Mouse (Mus musculus): Measurements from ENCODE around the gene Nrn1l. TPM values are rescaled to one million over a fixed set of nuclear protein-coding genes. Genes with fewer than 3 reads are reported as not detected.

Nrn1l gene
- polyA plus RNA-seq, 1 experiment = 0.27 TPM

DNA sequence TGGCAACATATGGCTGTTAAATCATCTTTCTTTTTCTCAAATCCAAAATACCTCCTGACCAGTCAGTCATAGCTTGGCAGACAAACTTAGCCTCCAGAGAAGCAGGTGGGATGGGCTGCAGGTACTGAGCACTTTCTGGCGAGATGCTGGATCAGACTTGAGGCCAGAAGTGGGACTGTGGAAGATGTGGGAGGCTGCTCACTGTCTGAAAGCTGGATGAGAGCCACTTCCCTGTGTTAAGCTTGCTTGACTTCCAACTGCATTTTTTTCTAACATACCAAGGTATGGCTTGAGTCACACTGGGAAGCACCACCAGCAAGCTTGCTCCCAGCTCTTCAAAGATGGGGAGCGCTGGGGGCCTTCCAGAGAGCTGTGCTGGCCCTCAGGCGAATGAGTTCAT is 31.8 kb downstream of the Nrn1l start:
- TF ChIP-seq TAL1 (IDR thresholded peaks at IDR 0.05; ENCODE audit: low read length) (no peak), GATA1 (IDR thresholded peaks at IDR 0.05; ENCODE audit: low read length) (no peak)
- no peak overlapping the region for H3K4me3 ChIP-seq (replicated peaks)
- no peaks in the 10 kb centered on the region for H3K9me3 ChIP-seq (ENCODE audit: control insufficient read depth, low read length)
- H3K27me3 ChIP-seq (ENCODE audit: control insufficient read depth) = no peaks in the 10 kb centered on the region
- peaks cover 29% of the 10 kb centered on the region for H3K36me3 ChIP-seq (ENCODE audit: control insufficient read depth)
- peaks cover 14% of the 10 kb centered on the region for H3K4me1 ChIP-seq (ENCODE audit: control insufficient read depth)

DNA sequence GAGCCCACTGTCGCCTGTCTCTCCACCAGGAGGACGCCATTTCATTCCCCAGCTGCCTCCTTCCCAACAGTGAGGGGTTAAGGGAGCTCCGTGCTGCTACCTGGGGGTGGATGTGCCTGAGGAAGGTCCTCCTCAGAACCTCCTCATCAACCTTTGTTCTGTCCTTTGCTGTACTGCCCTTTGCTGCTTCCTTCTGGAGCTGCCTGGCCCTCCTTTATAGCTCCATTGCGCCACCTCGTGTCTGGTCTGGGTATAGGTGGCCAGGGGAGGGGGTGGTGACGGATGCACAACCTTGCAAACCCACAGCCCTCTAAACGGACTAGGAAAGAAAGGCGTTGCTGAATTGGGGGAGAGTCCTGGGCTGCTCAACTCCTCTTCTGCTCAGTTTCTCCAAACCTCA is 37.2 kb downstream of the Nrn1l start:
- Histone ChIP-seq H3K36me3 (ENCODE audit: control insufficient read depth) (peaks cover 45% of the 10 kb centered on the region), H3K9me3 (ENCODE audit: control insufficient read depth, low read length) (no peaks in the 10 kb centered on the region), H3K4me3 (replicated peaks) (no peak overlapping the region), H3K4me1 (ENCODE audit: control insufficient read depth) (peaks cover 43% of the 10 kb centered on the region), H3K27me3 (ENCODE audit: control insufficient read depth) (no peaks in the 10 kb centered on the region)
- no peak for TF ChIP-seq GATA1 (IDR thresholded peaks at IDR 0.05; ENCODE audit: low read length)
- no peak for TF ChIP-seq TAL1 (IDR thresholded peaks at IDR 0.05; ENCODE audit: low read length)

DNA sequence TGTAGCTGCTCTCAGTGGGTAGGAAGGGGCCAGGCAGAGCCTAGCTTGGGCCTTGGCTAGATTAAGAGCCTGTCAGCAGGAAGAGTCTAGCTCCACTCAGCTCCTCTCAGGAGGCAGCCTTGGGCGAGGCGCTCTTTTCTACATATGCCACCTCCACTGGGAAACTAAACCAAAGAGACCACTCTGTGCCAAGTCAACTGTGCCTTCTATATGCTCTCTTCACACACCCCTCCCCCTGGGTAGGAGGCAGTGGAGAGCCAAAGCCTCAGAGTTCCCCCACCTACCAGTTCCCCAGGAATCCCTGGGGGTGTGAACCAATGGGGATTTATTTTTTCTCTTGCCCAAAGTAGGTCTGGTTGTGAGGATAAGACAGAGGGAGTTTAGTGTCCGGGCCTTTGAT is 37.9 kb downstream of the Nrn1l start:
- no peaks in the 10 kb centered on the region for H3K9me3 ChIP-seq (ENCODE audit: control insufficient read depth, low read length)
- H3K4me3 ChIP-seq (replicated peaks) = no peak overlapping the region
- TF ChIP-seq GATA1 (IDR thresholded peaks at IDR 0.05; ENCODE audit: low read length) (no peak), TAL1 (IDR thresholded peaks at IDR 0.05; ENCODE audit: low read length) (no peak)
- peaks cover 48% of the 10 kb centered on the region for H3K36me3 ChIP-seq (ENCODE audit: control insufficient read depth)
- no peaks in the 10 kb centered on the region for H3K27me3 ChIP-seq (ENCODE audit: control insufficient read depth)
- peaks cover 50% of the 10 kb centered on the region for H3K4me1 ChIP-seq (ENCODE audit: control insufficient read depth)

DNA sequence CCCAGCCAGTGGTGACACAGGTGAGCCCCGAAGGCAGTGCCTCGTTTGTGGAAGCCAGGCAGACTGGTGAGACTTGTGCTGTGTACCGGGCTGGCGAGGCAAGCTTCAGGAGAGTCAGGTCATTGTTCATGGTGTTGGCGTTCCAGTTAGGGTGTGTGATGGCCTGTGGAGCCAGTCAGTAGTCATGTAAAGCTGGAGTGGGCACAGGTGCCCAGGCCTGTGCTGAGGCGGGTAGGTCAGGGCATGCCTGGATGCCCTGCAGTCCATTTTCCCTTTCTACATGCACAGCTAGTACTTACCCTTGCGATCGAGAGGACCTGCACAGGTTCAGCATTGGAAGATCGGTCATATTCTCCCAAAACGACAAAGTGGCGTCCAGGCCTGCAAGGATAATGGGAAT is 39.2 kb downstream of the Nrn1l start:
- peaks cover 60% of the 10 kb centered on the region for H3K4me1 ChIP-seq (ENCODE audit: control insufficient read depth)
- peaks cover 48% of the 10 kb centered on the region for H3K36me3 ChIP-seq (ENCODE audit: control insufficient read depth)
- no peaks in the 10 kb centered on the region for H3K9me3 ChIP-seq (ENCODE audit: control insufficient read depth, low read length)
- TF ChIP-seq TAL1 (IDR thresholded peaks at IDR 0.05; ENCODE audit: low read length) (no peak), GATA1 (IDR thresholded peaks at IDR 0.05; ENCODE audit: low read length) (no peak)
- H3K4me3 ChIP-seq (replicated peaks) = no peak overlapping the region
- no peaks in the 10 kb centered on the region for H3K27me3 ChIP-seq (ENCODE audit: control insufficient read depth)

DNA sequence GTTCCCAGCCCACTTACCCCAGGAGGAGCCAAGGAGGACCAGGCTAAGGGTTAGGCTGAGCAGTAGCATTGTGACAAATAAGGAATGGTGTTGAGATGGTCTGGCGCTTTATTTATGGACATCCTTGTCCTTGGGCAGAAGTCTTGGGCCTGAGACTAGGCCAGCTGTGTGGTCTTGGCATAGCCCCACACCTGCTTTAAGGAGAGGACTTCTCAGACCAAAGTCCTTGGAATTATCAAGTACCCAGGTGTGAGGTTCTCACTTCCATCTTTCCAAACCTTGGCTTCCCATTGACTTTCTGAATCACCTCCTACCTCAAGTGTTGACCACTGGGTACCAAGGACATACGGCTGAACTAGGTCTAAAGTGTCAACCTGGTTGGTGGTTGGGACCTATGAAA is 40.4 kb downstream of the Nrn1l start, which contains the start of gene Ctrl:
Ctrl (minus strand) TSS at position 101 of the 400 bp plus-strand sequence.
- TF ChIP-seq GATA1 (IDR thresholded peaks at IDR 0.05; ENCODE audit: low read length) (no peak), TAL1 (IDR thresholded peaks at IDR 0.05; ENCODE audit: low read length) (no peak)
- Histone ChIP-seq H3K27me3 (ENCODE audit: control insufficient read depth) (no peaks in the 10 kb centered on the region), H3K36me3 (ENCODE audit: control insufficient read depth) (peaks cover 48% of the 10 kb centered on the region), H3K4me3 (replicated peaks) (no peak within 1 kb of the TSS), H3K4me1 (ENCODE audit: control insufficient read depth) (peaks cover 64% of the 10 kb centered on the region), H3K9me3 (ENCODE audit: control insufficient read depth, low read length) (no peaks in the 10 kb centered on the region)

DNA sequence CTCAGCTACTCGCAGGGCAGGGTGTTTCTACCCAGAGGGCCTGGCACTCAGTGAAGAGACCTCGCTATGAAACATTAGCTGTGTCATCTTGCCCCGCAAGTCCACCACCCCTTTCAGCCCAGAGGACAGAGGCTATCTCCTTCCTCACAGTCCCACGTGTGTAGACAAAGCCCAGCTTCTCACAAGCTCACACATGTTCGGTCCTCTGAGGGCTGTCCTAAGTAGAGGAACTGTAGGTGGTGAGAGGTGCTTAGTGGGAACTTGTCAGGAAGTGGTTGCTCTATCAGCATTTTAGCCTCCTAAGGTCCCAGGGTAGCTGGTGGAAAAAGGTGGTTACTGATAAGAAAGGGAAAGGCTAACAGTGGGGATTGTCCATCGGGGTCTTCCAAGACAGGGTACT is 41.7 kb downstream of the Nrn1l start:
- no peaks in the 10 kb centered on the region for H3K9me3 ChIP-seq (ENCODE audit: control insufficient read depth, low read length)
- peaks cover 66% of the 10 kb centered on the region for H3K4me1 ChIP-seq (ENCODE audit: control insufficient read depth)
- H3K4me3 ChIP-seq (replicated peaks) = no peak overlapping the region
- peaks cover 48% of the 10 kb centered on the region for H3K36me3 ChIP-seq (ENCODE audit: control insufficient read depth)
- no peak for TF ChIP-seq GATA1 (IDR thresholded peaks at IDR 0.05; ENCODE audit: low read length)
- no peak for TF ChIP-seq TAL1 (IDR thresholded peaks at IDR 0.05; ENCODE audit: low read length)
- H3K27me3 ChIP-seq (ENCODE audit: control insufficient read depth) = no peaks in the 10 kb centered on the region

DNA sequence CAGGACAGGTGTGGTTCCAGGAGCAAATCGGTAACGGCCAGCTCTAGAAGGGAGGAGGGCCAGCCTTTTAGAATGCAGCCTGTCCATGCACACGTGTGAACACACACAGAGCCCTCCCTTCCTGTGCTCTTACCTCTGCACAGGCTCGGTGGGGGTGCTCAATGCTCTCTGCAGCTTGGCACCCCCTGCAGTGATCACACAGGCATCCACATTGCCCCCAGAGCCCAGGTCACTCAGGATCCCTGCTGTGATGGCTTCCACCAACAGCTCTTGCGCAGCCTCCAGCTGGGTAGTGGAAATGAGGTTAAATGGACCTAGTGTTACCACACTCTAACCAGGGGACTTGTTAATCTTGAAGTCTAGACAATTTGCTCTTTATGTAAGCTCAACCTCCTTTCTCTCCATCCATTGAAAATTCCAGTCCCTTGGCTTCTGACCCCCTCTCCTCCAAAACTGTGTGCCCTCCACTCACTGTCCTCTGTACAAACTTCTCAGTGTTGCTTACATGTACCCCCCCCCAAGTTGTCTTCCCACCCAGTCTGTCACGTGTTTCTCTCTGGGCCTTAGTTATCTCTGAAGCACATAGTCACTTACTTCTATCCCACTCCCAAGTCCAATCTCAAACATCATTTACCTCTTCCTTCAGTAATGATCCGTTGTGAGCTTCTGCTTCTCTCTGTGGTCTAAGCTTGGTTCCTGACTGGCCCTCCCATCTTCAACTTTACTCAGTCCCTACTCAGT is 42.7 kb downstream of the Nrn1l start:
- no peak for TF ChIP-seq GATA1 (IDR thresholded peaks at IDR 0.05; ENCODE audit: low read length)
- no peak for TF ChIP-seq TAL1 (IDR thresholded peaks at IDR 0.05; ENCODE audit: low read length)
- Histone ChIP-seq H3K27me3 (ENCODE audit: control insufficient read depth) (no peaks in the 10 kb centered on the region), H3K4me1 (ENCODE audit: control insufficient read depth) (peaks cover 58% of the 10 kb centered on the region), H3K4me3 (replicated peaks) (peak overlapping the region; percentile 70), H3K36me3 (ENCODE audit: control insufficient read depth) (peaks cover 41% of the 10 kb centered on the region), H3K9me3 (ENCODE audit: control insufficient read depth, low read length) (no peaks in the 10 kb centered on the region)

DNA sequence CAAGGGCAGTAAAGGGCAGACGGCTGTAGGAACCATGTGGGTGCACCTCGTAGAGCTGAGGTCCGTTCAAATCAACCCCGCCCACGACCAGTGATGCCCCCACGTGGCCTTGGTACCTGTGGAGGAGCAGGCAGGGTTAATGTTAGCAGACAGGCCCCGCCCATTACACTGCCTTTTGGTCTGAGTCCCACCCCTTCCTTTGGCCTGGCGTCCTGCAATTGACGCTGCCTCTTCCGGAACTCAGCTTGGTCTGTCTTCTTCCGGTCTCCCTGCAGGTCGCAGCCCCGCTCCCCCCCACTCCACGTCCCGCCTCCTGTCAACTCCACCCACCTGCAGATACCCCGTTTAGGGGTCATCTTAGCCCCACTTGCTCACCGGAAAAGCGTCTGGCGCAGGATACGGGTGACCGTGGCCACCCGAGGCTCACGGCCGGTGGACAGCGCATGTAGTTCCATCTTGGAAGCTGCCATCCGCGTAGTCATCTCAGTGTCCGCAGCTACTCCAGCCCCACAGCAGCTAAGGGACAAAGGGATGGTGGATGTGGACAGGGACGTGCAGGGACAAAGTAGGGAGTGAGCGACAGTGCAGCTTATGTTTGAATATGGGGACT is 43.6 kb downstream of the Nrn1l start:
- TF ChIP-seq TAL1 (IDR thresholded peaks at IDR 0.05; ENCODE audit: low read length) = no peak
- no peak for TF ChIP-seq GATA1 (IDR thresholded peaks at IDR 0.05; ENCODE audit: low read length)
- Histone ChIP-seq H3K4me3 (replicated peaks) (peak overlapping the region; percentile 70), H3K27me3 (ENCODE audit: control insufficient read depth) (no peaks in the 10 kb centered on the region), H3K4me1 (ENCODE audit: control insufficient read depth) (peaks cover 65% of the 10 kb centered on the region), H3K36me3 (ENCODE audit: control insufficient read depth) (peaks cover 42% of the 10 kb centered on the region), H3K9me3 (ENCODE audit: control insufficient read depth, low read length) (no peaks in the 10 kb centered on the region)

DNA sequence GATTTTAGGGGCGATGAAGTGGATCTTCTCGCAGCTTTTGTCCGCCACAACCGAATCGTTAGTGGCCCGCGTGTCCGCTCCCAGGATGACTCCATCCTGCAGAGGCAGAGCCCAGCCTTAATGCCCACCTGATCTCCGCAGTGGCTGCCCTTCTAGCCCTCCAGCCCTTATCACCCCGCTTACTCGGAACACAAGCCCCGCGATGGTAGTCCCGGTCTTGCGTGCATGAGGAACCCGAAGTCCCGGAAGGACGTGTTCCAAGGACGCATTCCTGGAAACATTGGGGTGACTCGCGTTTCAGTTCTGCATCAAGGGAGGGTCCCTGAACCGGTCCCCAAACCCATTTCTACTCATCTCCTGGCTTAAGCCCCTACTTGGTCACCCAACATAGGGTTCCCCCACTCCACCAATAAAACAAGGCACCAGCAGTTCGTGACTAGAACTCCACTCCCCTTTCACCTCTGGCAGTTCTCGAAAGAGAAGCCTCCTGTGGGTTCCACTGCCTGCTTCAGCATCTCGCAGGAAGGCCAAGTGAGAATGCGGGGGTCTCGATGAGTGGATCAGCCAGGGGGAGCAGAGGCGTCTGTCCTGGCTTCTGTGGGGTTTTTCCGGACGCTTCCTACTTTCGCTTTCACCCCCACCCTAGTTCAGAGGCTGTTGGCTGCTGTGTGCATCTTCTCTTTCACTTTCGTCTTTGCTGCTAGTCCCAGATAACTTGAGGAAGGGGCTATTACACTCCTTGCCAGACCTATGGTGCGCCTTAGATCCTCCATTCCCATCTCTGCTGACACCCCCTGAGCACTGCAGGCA is 44.3 kb downstream of the Nrn1l start:
- Histone ChIP-seq H3K9me3 (ENCODE audit: control insufficient read depth, low read length) (no peaks in the 10 kb centered on the region), H3K27me3 (ENCODE audit: control insufficient read depth) (no peaks in the 10 kb centered on the region), H3K4me1 (ENCODE audit: control insufficient read depth) (peaks cover 64% of the 10 kb centered on the region), H3K4me3 (replicated peaks) (peak overlapping the region; percentile 70), H3K36me3 (ENCODE audit: control insufficient read depth) (peaks cover 42% of the 10 kb centered on the region)
- no peak for TF ChIP-seq TAL1 (IDR thresholded peaks at IDR 0.05; ENCODE audit: low read length)
- no peak for TF ChIP-seq GATA1 (IDR thresholded peaks at IDR 0.05; ENCODE audit: low read length)

Measured in erythroblast, embryonic 14.5 days (primary cell).